Comparison of ENCODE assay signal across 8 mouse cellular contexts in genomic region chr9:28336511-28337208, GRCm38 (mm10).
DNase-seq lines count a peak whose midpoint lies in the region; ATAC-seq and TF ChIP-seq lines count a peak whose summit lies in the region.

No protein-coding gene starts in this region.

- 0 out of 2 replicates have a peak overlapping the region, but pooled peaks have one; percentile 9 for H3K4me3 ChIP-seq in gastrocnemius, adult 2 months
- H3K4me3 ChIP-seq in heart, postnatal 0 days (ENCODE audit: low read depth, low read length), result peak overlapping the region; percentile 21
- no peak overlapping the region for H3K4me3 ChIP-seq in stomach, embryonic 16.5 days (replicated peaks; ENCODE audit: low read length)

- ATAC-seq in heart, postnatal 0 days (ENCODE audit: insufficient read depth, low read depth), result peak; percentile 41; the same call in 1 of the 2 replicates
- peak; percentile 29; the same call in 1 of the 2 replicates for ATAC-seq in stomach, embryonic 16.5 days (ENCODE audit: insufficient read depth, low FRiP score)

- no peaks in the 10 kb centered on the region for H3K9me3 ChIP-seq in heart, postnatal 0 days (replicated peaks; ENCODE audit: control insufficient read depth, low read length)
- H3K9me3 ChIP-seq in stomach, embryonic 16.5 days (replicated peaks; ENCODE audit: control insufficient read depth, low read length), result no peaks in the 10 kb centered on the region

- no peak for TF ChIP-seq EP300 in heart, postnatal 0 days (IDR thresholded peaks at IDR 0.05; ENCODE audit: low read depth)

- H3K9ac ChIP-seq in heart, postnatal 0 days (replicated peaks; ENCODE audit: low read depth, low read length), result no peak overlapping the region; the same call in 1 of the 2 replicates
- no peak overlapping the region for H3K9ac ChIP-seq in stomach, embryonic 16.5 days (ENCODE audit: low read length)

- H3K27me3 ChIP-seq in heart, postnatal 0 days (ENCODE audit: control insufficient read depth, insufficient read depth, low read length), result no peaks in the 10 kb centered on the region
- no peaks in the 10 kb centered on the region for H3K27me3 ChIP-seq in stomach, embryonic 16.5 days (ENCODE audit: control insufficient read depth, insufficient read depth, low read length)

- 24% methylated on average over 10 of the region's 10 CpGs for WGBS in heart, postnatal 0 days
- WGBS in stomach, embryonic 16.5 days, result 15% methylated on average over 10 of the region's 10 CpGs

- DNase-seq in gastrocnemius, adult 2 months, result no peak
- no peak for DNase-seq in gastrocnemius, adult 18-20 months (ENCODE audit: low spot score)
- peak; percentile 28 to 44 for DNase-seq in cerebellum, postnatal 36 days
- peak; percentile 20 for DNase-seq in heart, postnatal 0 days (ENCODE audit: low spot score)
- peak; percentile 64 to 89 for DNase-seq in left cerebral cortex, postnatal 25 days (ENCODE audit: low spot score in 2 of 2)
- DNase-seq in adrenal gland, postnatal 25 days, result no peak
- DNase-seq in gastrocnemius, postnatal 36 days, result no peak

- no peak for TF ChIP-seq CTCF in gastrocnemius, adult 2 months (IDR thresholded peaks at IDR 0.05)
- TF ChIP-seq CTCF in heart, postnatal 0 days (IDR thresholded peaks at IDR 0.05; ENCODE audit: low read depth), result no peak

- H3K4me1 ChIP-seq in heart, postnatal 0 days (ENCODE audit: control insufficient read depth, insufficient read depth), result no peaks in the 10 kb centered on the region
- no peaks in the 10 kb centered on the region for H3K4me1 ChIP-seq in stomach, embryonic 16.5 days (ENCODE audit: control insufficient read depth, insufficient read depth, low read length)

- no peaks in the 10 kb centered on the region for H3K36me3 ChIP-seq in heart, postnatal 0 days (replicated peaks; ENCODE audit: control insufficient read depth, insufficient read depth, low read length)
- H3K36me3 ChIP-seq in stomach, embryonic 16.5 days (ENCODE audit: control insufficient read depth, insufficient read depth, low read length), result no peaks in the 10 kb centered on the region

- H3K4me2 ChIP-seq in heart, postnatal 0 days (ENCODE audit: low read depth, low read length), result peak overlapping the region; percentile 49
- H3K4me2 ChIP-seq in stomach, embryonic 16.5 days (ENCODE audit: low read depth, low read length), result peak overlapping the region; percentile 16

- intact Hi-C loops in gastrocnemius, adult 2 months (cut with DNase I), result no loop called here
- intact Hi-C loops in left cerebral cortex, postnatal 25 days (cut with DNase I), result loop anchor here (1.0 kb wide), 1 partner anchor 50 kb away; no protein-coding TSS in a partner anchor
- intact Hi-C loops in gastrocnemius, postnatal 36 days (cut with DNase I), result no loop called here

- H3K27ac ChIP-seq in gastrocnemius, adult 2 months, result no peak overlapping the region
- no peak overlapping the region for H3K27ac ChIP-seq in heart, postnatal 0 days (ENCODE audit: low read depth)
- H3K27ac ChIP-seq in stomach, embryonic 16.5 days (ENCODE audit: low read length), result no peak overlapping the region

Comparison
In these comparisons a context has a peak if more than half of its experiments do, and no peak if none do; other contexts are left out.
1. DNase-seq: peak in cerebellum, postnatal 36 days (2 of 2), heart, postnatal 0 days (single experiment) and left cerebral cortex, postnatal 25 days (2 of 2); none in gastrocnemius, adult 2 months (single experiment), gastrocnemius, adult 18-20 months (single experiment), adrenal gland, postnatal 25 days (single experiment) and gastrocnemius, postnatal 36 days (0 of 2).